13 mouse cellular contexts compared by ENCODE assay signal in genomic region chr2:168552405-168552804, GRCm38 (mm10). TPM values are rescaled to one million over a fixed set of nuclear protein-coding genes. Genes with fewer than 3 reads are reported as not detected.
DNase-seq lines count a peak whose midpoint lies in the region; ATAC-seq lines count a peak whose summit lies in the region.
"Had no signal": no experiment of that assay in that cellular context is flagged by ENCODE, and none has a peak within 500 bp of the region (broad histone marks: within the 10 kb centered on the region; RNA-seq: fewer than 3 reads in every experiment).

No protein-coding gene starts in this region.

- no peak for DNase-seq in forebrain, embryonic 10.5 days (ENCODE audit: extremely low spot score, low spot score)
- no peak for DNase-seq in forebrain, embryonic 14.5 days (ENCODE audit: low spot score)
- peak; percentile 38 for DNase-seq in 416B (ENCODE audit: low read depth)
- peak; percentile 54 to 55 for DNase-seq in kidney, adult 8-10 months
- DNase-seq in adrenal gland, adult (ENCODE audit: inconsistent age in 2 of 2, low spot score in 1 of 2), result no peak
- DNase-seq in thymus, postnatal 14 days, result no peak
- no peak for DNase-seq in right cerebral cortex, postnatal 10 days (ENCODE audit: low spot score in 2 of 2)
- DNase-seq: adrenal gland, postnatal 10 days; cerebellum, adult 2 months; gastrocnemius, postnatal 14 days; thymus, adult 2 months had no signal

- no peaks in the 10 kb centered on the region for H3K9me3 ChIP-seq in forebrain, embryonic 10.5 days
- H3K9me3 ChIP-seq in forebrain, embryonic 14.5 days (replicated peaks; ENCODE audit: control insufficient read depth, low read length), result no peaks in the 10 kb centered on the region
- H3K9me3 ChIP-seq in limb, embryonic 15.5 days, result no peaks in the 10 kb centered on the region
- H3K9me3 ChIP-seq: midbrain, embryonic 12.5 days had no signal

- H3K27me3 ChIP-seq in forebrain, embryonic 10.5 days (ENCODE audit: poor library complexity, severe bottlenecking), result peaks cover 40% of the 10 kb centered on the region
- H3K27me3 ChIP-seq in forebrain, embryonic 14.5 days (replicated peaks; ENCODE audit: control insufficient read depth, insufficient read depth, low read length), result no peaks in the 10 kb centered on the region
- H3K27me3 ChIP-seq in limb, embryonic 15.5 days, result peaks cover 5% of the 10 kb centered on the region; the same call in 1 of the 2 replicates

- no peak overlapping the region for H3K4me3 ChIP-seq in forebrain, embryonic 10.5 days
- no peak overlapping the region for H3K4me3 ChIP-seq in forebrain, embryonic 14.5 days (ENCODE audit: low read depth, low read length)
- no peak overlapping the region for H3K4me3 ChIP-seq in limb, embryonic 15.5 days
- H3K4me3 ChIP-seq: midbrain, embryonic 12.5 days had no signal

- no peak overlapping the region for H3K4me2 ChIP-seq in forebrain, embryonic 14.5 days (ENCODE audit: low read length)
- no peak overlapping the region for H3K4me2 ChIP-seq in limb, embryonic 15.5 days
- H3K4me2 ChIP-seq: midbrain, embryonic 12.5 days had no signal

- ATAC-seq in forebrain, embryonic 14.5 days, result no peak
- ATAC-seq in limb, embryonic 15.5 days (ENCODE audit: insufficient number of reproducible peaks, low FRiP score, low TSS enrichment, low read depth), result no peak

- no peaks in the 10 kb centered on the region for H3K36me3 ChIP-seq in forebrain, embryonic 10.5 days (replicated peaks)
- no peaks in the 10 kb centered on the region for H3K36me3 ChIP-seq in forebrain, embryonic 14.5 days (ENCODE audit: control insufficient read depth, insufficient read depth, low read length)
- no peaks in the 10 kb centered on the region for H3K36me3 ChIP-seq in limb, embryonic 15.5 days
- H3K36me3 ChIP-seq: midbrain, embryonic 12.5 days had no signal

- no peak overlapping the region for H3K9ac ChIP-seq in forebrain, embryonic 14.5 days (ENCODE audit: low read length)
- no peak overlapping the region for H3K9ac ChIP-seq in limb, embryonic 15.5 days
- H3K9ac ChIP-seq: midbrain, embryonic 12.5 days had no signal

- H3K4me1 ChIP-seq in forebrain, embryonic 10.5 days, result peaks cover 63% of the 10 kb centered on the region
- peaks cover 11% of the 10 kb centered on the region for H3K4me1 ChIP-seq in forebrain, embryonic 14.5 days (ENCODE audit: control insufficient read depth, insufficient read depth, low read length)
- peaks cover 82% of the 10 kb centered on the region for H3K4me1 ChIP-seq in limb, embryonic 15.5 days

- 0 out of 2 replicates have a peak overlapping the region, but pooled peaks have one; percentile 68 for H3K27ac ChIP-seq in forebrain, embryonic 10.5 days
- no peak overlapping the region for H3K27ac ChIP-seq in forebrain, embryonic 14.5 days (ENCODE audit: low read depth, low read length)
- H3K27ac ChIP-seq in limb, embryonic 15.5 days, result peak overlapping the region; percentile 19; the same call in 1 of the 2 replicates
- H3K27ac ChIP-seq: midbrain, embryonic 12.5 days had no signal

- 60% methylated on average over 5 of the region's 5 CpGs for WGBS in forebrain, embryonic 10.5 days
- 71% methylated on average over 5 of the region's 5 CpGs for WGBS in forebrain, embryonic 14.5 days
- WGBS in limb, embryonic 15.5 days, result 32% methylated on average over 5 of the region's 5 CpGs

RNA-seq across cellular contexts. Expression of gene Nfatc2, which starts 49.1 kb away (rescaled TPM):
- 0.36 and 0.53 TPM in 2 replicates for polyA plus RNA-seq in forebrain, embryonic 10.5 days (2016; fragmentation: Nextera tagmentation; extraction: Ambion mirVana)
- 1.2 and 1.4 TPM in 2 replicates for polyA plus RNA-seq in forebrain, embryonic 14.5 days (2014; fragmentation: Nextera tagmentation; extraction: Ambion mirVana)
- polyA plus RNA-seq in limb, embryonic 15.5 days (2015; fragmentation: Nextera tagmentation; extraction: Ambion mirVana), result 6.2 and 8.9 TPM in 2 replicates

Comparison
In these comparisons a context has a peak if more than half of its experiments do, and no peak if none do; other contexts are left out.
1. DNase-seq: peak in 416B (single experiment) and kidney, adult 8-10 months (2 of 2); none in forebrain, embryonic 10.5 days (single experiment), forebrain, embryonic 14.5 days (single experiment), adrenal gland, adult (0 of 2), thymus, postnatal 14 days (single experiment) and right cerebral cortex, postnatal 10 days (0 of 2).